28 mouse cellular contexts compared by ENCODE assay signal in genomic region chr16:47790666-47791065, GRCm38 (mm10).
DNase-seq lines count a peak whose midpoint lies in the region; ATAC-seq lines count a peak whose summit lies in the region.
"Had no signal": no experiment of that assay in that cellular context is flagged by ENCODE, and none has a peak within 500 bp of the region (broad histone marks: within the 10 kb centered on the region; RNA-seq: fewer than 3 reads in every experiment).

No protein-coding gene starts in this region.

- no peaks in the 10 kb centered on the region for H3K4me1 ChIP-seq in hindbrain, embryonic 15.5 days (replicated peaks)
- no peaks in the 10 kb centered on the region for H3K4me1 ChIP-seq in hindbrain, embryonic 12.5 days
- no peaks in the 10 kb centered on the region for H3K4me1 ChIP-seq in neural tube, embryonic 11.5 days (ENCODE audit: control insufficient read depth, insufficient read depth, low read length)
- H3K4me1 ChIP-seq in neural tube, embryonic 12.5 days = no peaks in the 10 kb centered on the region
- H3K4me1 ChIP-seq: embryonic facial prominence, embryonic 10.5 days; embryonic facial prominence, embryonic 15.5 days; heart, embryonic 12.5 days; intestine, embryonic 15.5 days; liver, embryonic 12.5 days; megakaryocyte, embryonic 14.5 days; stomach, embryonic 15.5 days had no signal

- ATAC-seq in hindbrain, embryonic 15.5 days (ENCODE audit: low FRiP score, low read depth) = peak; percentile 45; the same call in 1 of the 2 replicates
- ATAC-seq in hindbrain, embryonic 12.5 days (ENCODE audit: low FRiP score) = no peak
- ATAC-seq in neural tube, embryonic 11.5 days (ENCODE audit: insufficient read depth, low FRiP score, low TSS enrichment) = peak; percentile 39; the same call in 1 of the 2 replicates
- peak; percentile 62 for ATAC-seq in neural tube, embryonic 12.5 days (ENCODE audit: low FRiP score, low read depth)
- ATAC-seq: forebrain, postnatal 0 days; intestine, embryonic 15.5 days; liver, embryonic 12.5 days; liver, postnatal 0 days had no signal

- H3K36me3 ChIP-seq in hindbrain, embryonic 15.5 days = no peaks in the 10 kb centered on the region
- H3K36me3 ChIP-seq in hindbrain, embryonic 12.5 days = no peaks in the 10 kb centered on the region
- no peaks in the 10 kb centered on the region for H3K36me3 ChIP-seq in neural tube, embryonic 11.5 days (ENCODE audit: control insufficient read depth, insufficient read depth, low read length)
- no peaks in the 10 kb centered on the region for H3K36me3 ChIP-seq in neural tube, embryonic 12.5 days
- H3K36me3 ChIP-seq: embryonic facial prominence, embryonic 10.5 days; embryonic facial prominence, embryonic 15.5 days; heart, embryonic 12.5 days; intestine, embryonic 15.5 days; liver, embryonic 12.5 days; stomach, embryonic 15.5 days had no signal

- no peak overlapping the region for H3K9ac ChIP-seq in hindbrain, embryonic 15.5 days
- no peak overlapping the region for H3K9ac ChIP-seq in hindbrain, embryonic 12.5 days
- no peak overlapping the region for H3K9ac ChIP-seq in neural tube, embryonic 11.5 days (ENCODE audit: low read length)
- H3K9ac ChIP-seq in neural tube, embryonic 12.5 days = no peak overlapping the region
- H3K9ac ChIP-seq: embryonic facial prominence, embryonic 15.5 days; forebrain, postnatal 0 days; heart, embryonic 12.5 days; intestine, embryonic 15.5 days; liver, embryonic 12.5 days; liver, postnatal 0 days; stomach, embryonic 15.5 days had no signal

- H3K9me3 ChIP-seq in hindbrain, embryonic 15.5 days = no peaks in the 10 kb centered on the region
- no peaks in the 10 kb centered on the region for H3K9me3 ChIP-seq in hindbrain, embryonic 12.5 days (replicated peaks)
- H3K9me3 ChIP-seq in neural tube, embryonic 11.5 days (ENCODE audit: control insufficient read depth, low read length) = no peaks in the 10 kb centered on the region
- H3K9me3 ChIP-seq in neural tube, embryonic 12.5 days = no peaks in the 10 kb centered on the region
- H3K9me3 ChIP-seq: embryonic facial prominence, embryonic 10.5 days; embryonic facial prominence, embryonic 15.5 days; heart, embryonic 12.5 days; intestine, embryonic 15.5 days; liver, embryonic 12.5 days; stomach, embryonic 15.5 days had no signal

- DNase-seq in neural tube, embryonic 11.5 days (ENCODE audit: low spot score) = no peak
- DNase-seq in neural tube, embryonic 10.5 days (ENCODE audit: extremely low spot score, low spot score) = no peak
- no peak for DNase-seq in heart, postnatal 14 days
- DNase-seq in ovary, postnatal 14 days (ENCODE audit: low spot score) = no peak
- DNase-seq: adrenal gland, postnatal 25 days; B cell, adult 2 months; cerebellum, adult 18-20 months; cerebellum, postnatal 10 days; forebrain, postnatal 0 days; heart, adult 2 months; kidney, adult 2 months; kidney, postnatal 36 days; left cerebral cortex, postnatal 4 days; liver, postnatal 0 days; lung, postnatal 36 days; retina, postnatal 1 day; right cerebral cortex, postnatal 14 days had no signal

- no peak overlapping the region for H3K4me3 ChIP-seq in hindbrain, embryonic 15.5 days
- no peak overlapping the region for H3K4me3 ChIP-seq in hindbrain, embryonic 12.5 days
- H3K4me3 ChIP-seq in neural tube, embryonic 11.5 days (ENCODE audit: low read depth, low read length) = no peak overlapping the region
- H3K4me3 ChIP-seq in neural tube, embryonic 12.5 days = no peak overlapping the region
- H3K4me3 ChIP-seq: embryonic facial prominence, embryonic 10.5 days; embryonic facial prominence, embryonic 15.5 days; heart, adult 2 months; heart, embryonic 12.5 days; intestine, embryonic 15.5 days; layer of hippocampus, adult 2 months; liver, embryonic 12.5 days; megakaryocyte, embryonic 14.5 days; stomach, embryonic 15.5 days had no signal

- no peak overlapping the region for H3K27ac ChIP-seq in hindbrain, embryonic 15.5 days (replicated peaks)
- H3K27ac ChIP-seq in hindbrain, embryonic 12.5 days = no peak overlapping the region
- H3K27ac ChIP-seq in neural tube, embryonic 11.5 days (ENCODE audit: low read depth, low read length) = no peak overlapping the region
- no peak overlapping the region for H3K27ac ChIP-seq in neural tube, embryonic 12.5 days
- H3K27ac ChIP-seq: embryonic facial prominence, embryonic 10.5 days; embryonic facial prominence, embryonic 15.5 days; heart, adult 2 months; intestine, embryonic 15.5 days; layer of hippocampus, adult 2 months; liver, embryonic 12.5 days; stomach, embryonic 15.5 days had no signal

- 49% methylated on average over 6 of the region's 6 CpGs for WGBS in hindbrain, embryonic 15.5 days
- WGBS in hindbrain, embryonic 12.5 days = 77% methylated on average over 6 of the region's 6 CpGs
- WGBS in neural tube, embryonic 11.5 days = 80% methylated on average over 6 of the region's 6 CpGs
- 57% methylated on average over 6 of the region's 6 CpGs for WGBS in neural tube, embryonic 12.5 days

- H3K4me2 ChIP-seq in hindbrain, embryonic 15.5 days = 0 out of 2 replicates have a peak overlapping the region, but pooled peaks have one; percentile 11
- no peak overlapping the region for H3K4me2 ChIP-seq in hindbrain, embryonic 12.5 days (replicated peaks)
- H3K4me2 ChIP-seq in neural tube, embryonic 11.5 days (ENCODE audit: low read depth) = no peak overlapping the region
- no peak overlapping the region for H3K4me2 ChIP-seq in neural tube, embryonic 12.5 days (replicated peaks)
- H3K4me2 ChIP-seq: embryonic facial prominence, embryonic 15.5 days; heart, embryonic 12.5 days; intestine, embryonic 15.5 days; liver, embryonic 12.5 days; stomach, embryonic 15.5 days had no signal

- intact Hi-C loops in heart, postnatal 14 days (cut with DNase I) = no loop called here

- no peaks in the 10 kb centered on the region for H3K27me3 ChIP-seq in hindbrain, embryonic 15.5 days
- no peaks in the 10 kb centered on the region for H3K27me3 ChIP-seq in hindbrain, embryonic 12.5 days
- no peaks in the 10 kb centered on the region for H3K27me3 ChIP-seq in neural tube, embryonic 11.5 days (ENCODE audit: control insufficient read depth, insufficient read depth, low read length)
- no peaks in the 10 kb centered on the region for H3K27me3 ChIP-seq in neural tube, embryonic 12.5 days (replicated peaks)
- H3K27me3 ChIP-seq: embryonic facial prominence, embryonic 15.5 days; heart, embryonic 12.5 days; intestine, embryonic 15.5 days; liver, embryonic 12.5 days; megakaryocyte, embryonic 14.5 days; stomach, embryonic 15.5 days had no signal
